Mouse (Mus musculus): ENCODE measurements around the gene Nupr1. TPM values are rescaled to one million over a fixed set of nuclear protein-coding genes. Genes with fewer than 3 reads are reported as not detected.

Gene Nupr1
- polyA plus RNA-seq, 1 experiment from 2014 or later = 0.28 TPM

DNA sequence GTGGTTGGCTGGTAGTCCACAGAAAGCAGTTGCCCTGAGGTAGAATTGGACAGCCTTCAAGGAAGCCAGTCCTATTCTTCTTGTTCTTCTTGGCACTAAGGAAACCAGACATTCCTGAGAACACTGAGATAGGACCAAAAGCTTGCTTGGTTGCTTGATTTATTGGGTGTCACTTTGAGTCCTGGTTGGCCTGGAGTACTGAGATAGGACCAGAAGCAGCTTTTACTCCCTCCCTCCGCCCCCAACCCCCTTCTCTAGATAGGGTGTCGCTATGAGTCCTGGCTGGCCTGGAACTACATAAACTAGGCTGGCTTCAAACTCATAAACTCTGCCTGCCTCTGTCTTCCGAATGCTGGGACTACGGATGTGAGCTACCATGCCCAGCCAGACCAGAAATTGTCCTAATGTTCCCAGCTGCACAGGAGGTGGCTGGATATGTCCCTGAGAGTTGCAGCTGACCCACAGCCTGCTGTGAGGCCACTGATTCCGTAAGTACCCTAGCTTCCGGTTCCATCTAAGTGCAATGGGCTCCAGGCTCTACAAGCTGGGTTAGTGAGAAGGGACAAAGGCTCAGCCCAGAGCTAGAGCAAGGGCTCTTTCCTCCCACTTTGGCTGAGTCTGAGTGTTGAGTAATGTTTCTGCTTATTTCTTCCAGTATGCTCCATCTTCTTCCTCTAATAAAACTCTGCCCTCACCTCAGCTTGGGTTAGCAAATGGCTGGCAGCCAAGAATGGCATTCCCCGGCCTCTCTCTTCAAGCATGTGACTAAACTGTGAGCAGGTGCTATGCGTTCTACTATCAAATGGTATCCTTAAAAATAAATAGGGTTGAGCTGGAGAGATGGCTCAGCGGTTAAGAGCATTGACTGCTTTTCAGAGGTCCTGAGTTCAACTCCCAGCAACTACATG is 9.0 kb downstream of the Nupr1 start:
- Histone ChIP-seq H3K27ac (no peak overlapping the region), H3K9me3 (no peaks in the 10 kb centered on the region), H3K9ac (replicated peaks) (no peak overlapping the region), H3K4me2 (no peak overlapping the region), H3K27me3 (no peaks in the 10 kb centered on the region), H3K4me1 (replicated peaks) (0 out of 2 replicates have a peak, but pooled peaks cover 4% of the 10 kb centered on the region), H3K4me3 (replicated peaks) (no peak overlapping the region), H3K36me3 (no peaks in the 10 kb centered on the region)
- ATAC-seq (ENCODE audit: insufficient number of reproducible peaks, insufficient read depth, low FRiP score, low TSS enrichment, low read depth) = no peak
- 76% methylated on average over 9 of the region's 9 CpGs for WGBS

GRCm38 (mm10) chr7:126619559-126620275 is 10.9 kb downstream of the Nupr1 start:
- Histone ChIP-seq H3K4me3 (replicated peaks) (no peak overlapping the region), H3K4me1 (replicated peaks) (0 out of 2 replicates have a peak, but pooled peaks cover 4% of the 10 kb centered on the region), H3K9me3 (no peaks in the 10 kb centered on the region), H3K9ac (replicated peaks) (no peak overlapping the region), H3K36me3 (no peaks in the 10 kb centered on the region), H3K27me3 (no peaks in the 10 kb centered on the region), H3K27ac (no peak overlapping the region), H3K4me2 (no peak overlapping the region)
- WGBS = 82% methylated on average over 10 of the region's 10 CpGs
- no peak for ATAC-seq (ENCODE audit: insufficient number of reproducible peaks, insufficient read depth, low FRiP score, low TSS enrichment, low read depth)

- H3K9me3 ChIP-seq = no peaks in the 10 kb centered on the region
- ATAC-seq (ENCODE audit: insufficient number of reproducible peaks, insufficient read depth, low FRiP score, low TSS enrichment, low read depth) = no peak
- WGBS = 70% methylated on average over 3 of the region's 3 CpGs
Observed at GRCm38 (mm10) chr7:126616707-126617106, 14.0 kb downstream of the Nupr1 start.

GRCm38 (mm10) chr7:126612736-126613135 is 17.9 kb downstream of the Nupr1 start:
- no peak for ATAC-seq (ENCODE audit: insufficient number of reproducible peaks, insufficient read depth, low FRiP score, low TSS enrichment, low read depth)
- H3K4me2 ChIP-seq = no peak overlapping the region
- no peaks in the 10 kb centered on the region for H3K4me1 ChIP-seq (replicated peaks)
- no peaks in the 10 kb centered on the region; the same call in 1 of the 2 replicates for H3K27me3 ChIP-seq
- no peaks in the 10 kb centered on the region for H3K36me3 ChIP-seq
- no peaks in the 10 kb centered on the region for H3K9me3 ChIP-seq
- no peak overlapping the region for H3K4me3 ChIP-seq (replicated peaks)
- H3K9ac ChIP-seq (replicated peaks) = no peak overlapping the region
- 75% methylated on average over 3 of the region's 3 CpGs for WGBS
- H3K27ac ChIP-seq = no peak overlapping the region

More at GRCm38 (mm10) chr7:126616707-126617106, 14.0 kb downstream of the Nupr1 start:
- Histone ChIP-seq H3K27me3 (no peaks in the 10 kb centered on the region), H3K36me3 (no peaks in the 10 kb centered on the region), H3K4me1 (replicated peaks) (no peaks in the 10 kb centered on the region), H3K27ac (no peak overlapping the region), H3K9ac (replicated peaks) (no peak overlapping the region), H3K4me3 (replicated peaks) (no peak overlapping the region), H3K4me2 (no peak overlapping the region)

- H3K4me3 ChIP-seq (replicated peaks) = no peak overlapping the region
- WGBS = 86% methylated on average over 5 of the region's 5 CpGs
- no peaks in the 10 kb centered on the region for H3K4me1 ChIP-seq (replicated peaks)
- no peak overlapping the region for H3K9ac ChIP-seq (replicated peaks)
- H3K27ac ChIP-seq = no peak overlapping the region
- no peaks in the 10 kb centered on the region for H3K9me3 ChIP-seq
- no peak overlapping the region for H3K4me2 ChIP-seq
- ATAC-seq (ENCODE audit: insufficient number of reproducible peaks, insufficient read depth, low FRiP score, low TSS enrichment, low read depth) = no peak
- H3K27me3 ChIP-seq = no peaks in the 10 kb centered on the region; the same call in 1 of the 2 replicates
- no peaks in the 10 kb centered on the region for H3K36me3 ChIP-seq
Observed at GRCm38 (mm10) chr7:126607796-126608195, 22.9 kb downstream of the Nupr1 start.

- 73% methylated on average over 3 of the region's 3 CpGs for WGBS
- H3K9me3 ChIP-seq = no peaks in the 10 kb centered on the region
- H3K4me2 ChIP-seq = no peak overlapping the region
- no peak for ATAC-seq (ENCODE audit: insufficient number of reproducible peaks, insufficient read depth, low FRiP score, low TSS enrichment, low read depth)
- no peak overlapping the region for H3K9ac ChIP-seq (replicated peaks)
- H3K36me3 ChIP-seq = no peaks in the 10 kb centered on the region
- no peaks in the 10 kb centered on the region; the same call in 1 of the 2 replicates for H3K27me3 ChIP-seq
- H3K4me1 ChIP-seq (replicated peaks) = no peaks in the 10 kb centered on the region
- no peak overlapping the region for H3K27ac ChIP-seq
- no peak overlapping the region for H3K4me3 ChIP-seq (replicated peaks)
Observed at GRCm38 (mm10) chr7:126607064-126607463, 23.6 kb downstream of the Nupr1 start.

DNA sequence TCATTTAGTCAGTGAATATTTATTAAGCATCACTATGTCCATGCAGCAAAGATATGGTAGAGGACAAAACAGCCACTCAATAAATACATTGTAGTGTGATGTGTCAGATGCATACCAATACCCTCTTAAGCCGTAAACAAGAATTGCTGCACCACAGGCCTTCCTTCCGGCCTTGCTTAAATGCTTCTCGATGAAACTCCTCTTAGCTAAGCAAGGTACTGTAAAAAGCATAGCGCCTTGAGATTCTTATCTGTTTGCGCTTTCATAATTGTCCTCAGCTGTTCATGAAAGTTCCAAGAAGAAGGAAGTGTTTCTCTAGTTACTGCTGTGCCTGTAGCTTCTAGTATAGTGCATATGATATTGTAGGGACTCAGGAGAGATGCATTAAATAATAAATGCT is 24.1 kb downstream of the Nupr1 start:
- Histone ChIP-seq H3K4me1 (replicated peaks) (no peaks in the 10 kb centered on the region), H3K36me3 (no peaks in the 10 kb centered on the region), H3K27ac (no peak overlapping the region), H3K27me3 (no peaks in the 10 kb centered on the region; the same call in 1 of the 2 replicates), H3K9me3 (no peaks in the 10 kb centered on the region), H3K4me3 (replicated peaks) (no peak overlapping the region), H3K4me2 (no peak overlapping the region), H3K9ac (replicated peaks) (no peak overlapping the region)
- ATAC-seq (ENCODE audit: insufficient number of reproducible peaks, insufficient read depth, low FRiP score, low TSS enrichment, low read depth) = no peak
- WGBS = 72% methylated on average over 5 of the region's 5 CpGs

GRCm38 (mm10) chr7:126602650-126603049 is 28.0 kb downstream of the Nupr1 start:
- no peak overlapping the region for H3K4me3 ChIP-seq (replicated peaks)
- 78% methylated on average over 3 of the region's 3 CpGs for WGBS
- H3K4me2 ChIP-seq = no peak overlapping the region
- no peaks in the 10 kb centered on the region for H3K9me3 ChIP-seq
- H3K9ac ChIP-seq (replicated peaks) = no peak overlapping the region
- H3K4me1 ChIP-seq (replicated peaks) = no peaks in the 10 kb centered on the region
- no peak for ATAC-seq (ENCODE audit: insufficient number of reproducible peaks, insufficient read depth, low FRiP score, low TSS enrichment, low read depth)
- no peak overlapping the region for H3K27ac ChIP-seq
- H3K27me3 ChIP-seq = no peaks in the 10 kb centered on the region
- H3K36me3 ChIP-seq = no peaks in the 10 kb centered on the region

DNA sequence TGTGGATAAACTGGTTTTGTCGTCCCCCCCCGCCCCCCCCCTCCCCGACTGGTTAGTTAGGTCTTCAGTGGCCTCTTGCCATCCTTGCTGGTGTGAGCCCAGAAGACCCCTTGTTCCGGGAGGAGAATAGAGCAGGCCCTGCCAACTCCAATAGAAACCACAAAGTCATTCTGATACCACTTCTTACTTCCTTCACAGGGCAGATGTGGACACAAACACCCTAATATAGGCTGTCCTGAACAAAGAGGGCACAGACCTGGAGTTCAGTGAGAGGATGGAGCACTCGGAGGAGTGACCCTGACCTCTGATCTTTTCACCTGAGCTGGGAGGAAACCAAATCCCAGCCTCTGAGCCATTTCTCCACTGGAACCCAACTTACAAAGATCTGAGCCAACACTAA is 28.8 kb downstream of the Nupr1 start:
- H3K4me1 ChIP-seq (replicated peaks) = no peaks in the 10 kb centered on the region
- no peak overlapping the region for H3K27ac ChIP-seq
- WGBS = 47% methylated on average over 3 of the region's 5 CpGs
- no peak overlapping the region for H3K4me3 ChIP-seq (replicated peaks)
- ATAC-seq (ENCODE audit: insufficient number of reproducible peaks, insufficient read depth, low FRiP score, low TSS enrichment, low read depth) = no peak
- no peaks in the 10 kb centered on the region for H3K9me3 ChIP-seq
- no peaks in the 10 kb centered on the region for H3K27me3 ChIP-seq
- H3K36me3 ChIP-seq = no peaks in the 10 kb centered on the region
- H3K9ac ChIP-seq (replicated peaks) = no peak overlapping the region
- H3K4me2 ChIP-seq = no peak overlapping the region

DNA sequence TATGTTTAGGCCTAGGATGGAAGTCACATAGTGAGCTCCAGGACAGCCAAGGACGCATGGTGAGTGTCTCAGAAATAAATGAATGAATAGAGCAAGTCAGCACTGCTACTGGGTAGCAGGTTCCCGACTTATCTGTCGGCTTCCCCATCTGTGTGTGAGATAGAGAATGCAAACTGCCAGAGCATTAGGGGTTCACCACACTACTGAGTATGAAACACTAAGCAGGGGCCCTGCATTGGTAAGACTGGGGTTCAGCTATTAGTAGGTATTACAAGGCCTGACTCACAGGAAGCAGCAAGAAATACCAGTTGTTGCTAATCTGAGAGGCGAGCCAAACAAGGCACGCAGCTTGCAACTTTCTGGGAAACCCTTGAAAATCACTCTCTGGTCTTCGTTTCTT is 31.7 kb downstream of the Nupr1 start:
- Histone ChIP-seq H3K36me3 (no peaks in the 10 kb centered on the region), H3K27me3 (no peaks in the 10 kb centered on the region), H3K9ac (replicated peaks) (no peak overlapping the region), H3K4me2 (no peak overlapping the region), H3K4me3 (replicated peaks) (no peak overlapping the region), H3K9me3 (no peaks in the 10 kb centered on the region), H3K4me1 (replicated peaks) (no peaks in the 10 kb centered on the region), H3K27ac (no peak overlapping the region)
- 82% methylated on average over 6 of the region's 6 CpGs for WGBS
- ATAC-seq (ENCODE audit: insufficient number of reproducible peaks, insufficient read depth, low FRiP score, low TSS enrichment, low read depth) = no peak

DNA sequence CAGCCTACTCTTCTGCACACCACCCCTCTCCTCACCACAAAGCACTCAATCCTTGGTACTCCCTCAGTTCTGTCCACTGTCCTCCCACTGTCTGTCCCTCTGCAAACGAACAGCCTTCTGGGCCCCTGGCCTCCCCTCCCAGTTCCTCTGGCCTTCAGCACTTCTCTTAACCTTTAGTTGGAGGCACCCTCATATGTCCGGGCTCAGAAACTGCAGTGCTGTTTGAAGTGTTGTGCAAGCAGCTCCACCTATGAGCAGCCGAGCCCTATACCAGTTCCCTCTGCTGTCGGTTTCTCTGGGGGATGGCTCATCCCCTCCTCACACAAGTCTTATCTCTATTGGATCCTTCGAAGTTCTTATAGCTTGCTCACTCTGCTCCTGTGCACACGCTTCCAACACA is 34.2 kb downstream of the Nupr1 start:
- Histone ChIP-seq H3K4me1 (replicated peaks) (no peaks in the 10 kb centered on the region), H3K27ac (no peak overlapping the region), H3K4me2 (no peak overlapping the region), H3K36me3 (no peaks in the 10 kb centered on the region), H3K9ac (replicated peaks) (no peak overlapping the region), H3K9me3 (no peaks in the 10 kb centered on the region), H3K27me3 (peaks cover 8% of the 10 kb centered on the region; the same call in 1 of the 2 replicates), H3K4me3 (replicated peaks) (no peak overlapping the region)
- ATAC-seq (ENCODE audit: insufficient number of reproducible peaks, insufficient read depth, low FRiP score, low TSS enrichment, low read depth) = no peak
- WGBS = 61% methylated on average over 6 of the region's 6 CpGs
